Mouse (Mus musculus) midbrain, embryonic 11.5 days (tissue): ENCODE results near the gene Lrg1. TPM values are rescaled to one million over a fixed set of nuclear protein-coding genes. Genes with fewer than 3 reads are reported as not detected.

ENCODE experiments used
- ATAC-seq: fragments of 200-750 bp; cut with Nextera tagmentation; 2 replicates; pipeline ENCODE4 v1.8.0; 2017; ENCODE audit warnings: moderate TSS enrichment, moderate library complexity; ENCODE audit not compliant: low FRiP score
- DNase-seq: peaks from one replicate; pipeline ENCODE4 v3.0.0; 2015; ENCODE audit warnings: low spot score; ENCODE audit errors: missing footprints
- H3K27ac ChIP-seq: fragments of 300-500 bp; sonication (generic); 2 replicates; pipeline ENCODE4 v1.5.1; 2014; ENCODE audit warnings: low read depth, low read length
- H3K27me3 ChIP-seq: fragments of 300-500 bp; sonication (generic); 2 replicates; pipeline ENCODE4 v1.6.1; 2014; ENCODE audit warnings: mild to moderate bottlenecking, low read length, moderate library complexity, mixed read lengths; ENCODE audit not compliant: control insufficient read depth, insufficient read depth
- H3K36me3 ChIP-seq: fragments of 300-500 bp; sonication (generic); 2 replicates; pipeline ENCODE4 v1.6.1; 2014; ENCODE audit warnings: mild to moderate bottlenecking, low read length, moderate library complexity, mixed read lengths; ENCODE audit not compliant: control insufficient read depth, insufficient read depth
- H3K4me1 ChIP-seq: fragments of 300-500 bp; sonication (generic); 2 replicates; pipeline ENCODE4 v1.6.1; 2014; ENCODE audit warnings: low read length; ENCODE audit not compliant: control insufficient read depth, insufficient read depth
- H3K4me2 ChIP-seq: fragments of 300-500 bp; sonication (generic); 2 replicates; pipeline ENCODE4 v1.6.1; 2014; ENCODE audit warnings: mild to moderate bottlenecking, moderate library complexity
- H3K4me3 ChIP-seq: fragments of 300-500 bp; sonication (generic); 2 replicates; pipeline ENCODE4 v1.5.1; 2014; ENCODE audit warnings: low read depth, low read length
- H3K9ac ChIP-seq: fragments of 300-500 bp; sonication (generic); 2 replicates; pipeline ENCODE4 v1.6.1; 2014; ENCODE audit warnings: low read length
- H3K9me3 ChIP-seq: fragments of 300-500 bp; sonication (generic); 2 replicates; pipeline ENCODE4 v1.6.1; 2016; ENCODE audit warnings: low read length; ENCODE audit not compliant: control insufficient read depth
- WGBS: fragments of 180-500 bp; shearing (Covaris S2); extraction: QIAGEN DNeasy Blood & Tissue Kit; methylation state at CpG from one replicate; pipeline ENCODE4 v1.1.7; 2014; 5-methylcytosine and 5-hydroxymethylcytosine counted together
- polyA plus RNA-seq: library from polyadenylated mRNA; unstranded; fragments of >200 nt; fragmentation: Nextera tagmentation; extraction: Ambion mirVana; gene quantifications from 2 replicates; pipeline ENCODE4 v1.2.1, GENCODE M21; 2014

Gene Lrg1
- polyA plus RNA-seq, 1 experiment from 2014 or later = not detected

DNA sequence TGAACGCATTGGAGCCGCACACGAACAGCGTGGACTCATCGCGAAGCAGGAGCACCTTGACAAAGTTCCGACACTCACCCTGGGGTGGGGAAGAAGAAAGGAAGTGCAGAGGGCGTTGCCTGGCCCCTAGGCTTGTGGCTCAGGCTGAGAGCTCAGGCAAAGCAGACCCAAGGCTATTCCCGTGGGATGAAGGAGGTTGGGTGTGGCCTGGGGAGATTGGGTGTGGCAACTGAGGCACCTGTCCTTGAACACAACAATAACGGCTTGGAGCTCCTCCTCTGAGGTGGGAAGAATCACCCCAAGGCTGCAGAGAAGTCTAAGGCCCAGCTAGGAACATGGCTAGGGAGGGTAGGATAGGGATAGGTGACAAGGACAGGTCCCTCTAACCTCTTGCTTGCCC lies 9.3 kb upstream of the Lrg1 start:
- H3K4me2 ChIP-seq = no peak overlapping the region
- DNase-seq (no peak), ATAC-seq (no peak)
- H3K27ac ChIP-seq = no peak overlapping the region
- H3K4me3 ChIP-seq = no peak overlapping the region
- WGBS = 95% methylated on average over 10 of the region's 10 CpGs
- H3K36me3 ChIP-seq = no peaks in the 10 kb centered on the region
- no peak overlapping the region for H3K9ac ChIP-seq
- no peaks in the 10 kb centered on the region; the same call in 1 of the 2 replicates for H3K27me3 ChIP-seq
- no peaks in the 10 kb centered on the region for H3K9me3 ChIP-seq
- H3K4me1 ChIP-seq = peaks cover 10% of the 10 kb centered on the region

GRCm38 (mm10) chr17:56128246-56128645 lies 6.4 kb upstream of the Lrg1 start:
- H3K9ac ChIP-seq = no peak overlapping the region
- H3K27ac ChIP-seq = no peak overlapping the region
- no peak for ATAC-seq
- no peak for DNase-seq
- no peak overlapping the region for H3K4me3 ChIP-seq
- no peak overlapping the region for H3K4me2 ChIP-seq
- no peaks in the 10 kb centered on the region for H3K9me3 ChIP-seq
- H3K27me3 ChIP-seq = peaks cover 17% of the 10 kb centered on the region
- 92% methylated on average over 15 of the region's 15 CpGs for WGBS
- no peaks in the 10 kb centered on the region; the same call in 1 of the 2 replicates for H3K4me1 ChIP-seq
- no peaks in the 10 kb centered on the region for H3K36me3 ChIP-seq

DNA sequence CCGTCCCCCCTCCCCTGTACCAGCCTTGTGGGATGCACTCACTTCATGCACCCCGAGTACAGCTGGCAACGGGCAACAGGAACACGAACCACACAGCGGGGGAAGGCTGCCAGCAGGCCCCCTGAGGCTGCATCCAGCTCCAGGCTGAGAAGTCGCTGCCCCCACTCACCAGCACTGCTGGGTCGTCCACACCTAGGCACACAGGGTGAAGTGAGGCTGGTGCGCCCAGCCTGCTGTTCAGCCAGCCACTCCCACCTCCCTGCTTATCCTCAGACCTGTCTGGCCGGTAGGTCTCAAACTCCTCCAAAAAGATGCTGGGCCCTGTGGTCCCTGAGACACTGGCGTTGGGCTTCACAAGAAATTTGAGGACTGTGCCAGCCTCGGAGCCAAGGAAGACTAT lies 4.4 kb upstream of the Lrg1 start:
- Histone ChIP-seq H3K4me3 (no peak overlapping the region), H3K27me3 (peaks cover 28% of the 10 kb centered on the region), H3K4me2 (no peak overlapping the region), H3K9ac (no peak overlapping the region), H3K4me1 (no peaks in the 10 kb centered on the region; the same call in 1 of the 2 replicates), H3K27ac (no peak overlapping the region), H3K36me3 (no peaks in the 10 kb centered on the region), H3K9me3 (peaks cover 9% of the 10 kb centered on the region)
- 81% methylated on average over 11 of the region's 11 CpGs for WGBS
- no peak for ATAC-seq
- no peak for DNase-seq

DNA sequence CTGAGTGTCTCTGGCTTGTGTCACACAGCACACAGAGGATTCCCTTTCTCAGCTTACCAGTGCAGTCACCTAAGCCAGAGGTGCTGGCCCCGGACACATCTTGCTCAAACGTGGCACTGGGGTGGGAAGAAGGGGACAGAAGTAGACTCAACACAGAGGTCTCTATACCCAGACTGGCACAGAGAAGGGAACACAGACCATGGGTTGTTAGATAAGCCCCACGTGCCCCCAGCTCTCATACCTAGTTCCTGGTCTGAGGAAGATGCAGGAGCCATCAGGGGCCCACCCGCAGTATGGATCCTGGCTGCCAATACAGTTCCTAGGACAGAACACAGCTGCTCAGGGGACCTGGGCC lies 3.5 kb upstream of the Lrg1 start:
- Histone ChIP-seq H3K4me3 (no peak overlapping the region), H3K9me3 (peaks cover 9% of the 10 kb centered on the region), H3K27ac (no peak overlapping the region), H3K27me3 (peaks cover 37% of the 10 kb centered on the region), H3K4me1 (no peaks in the 10 kb centered on the region; the same call in 1 of the 2 replicates), H3K4me2 (no peak overlapping the region), H3K9ac (no peak overlapping the region), H3K36me3 (no peaks in the 10 kb centered on the region)
- DNase-seq (no peak), ATAC-seq (no peak)
- 89% methylated on average over 4 of the region's 4 CpGs for WGBS

DNA sequence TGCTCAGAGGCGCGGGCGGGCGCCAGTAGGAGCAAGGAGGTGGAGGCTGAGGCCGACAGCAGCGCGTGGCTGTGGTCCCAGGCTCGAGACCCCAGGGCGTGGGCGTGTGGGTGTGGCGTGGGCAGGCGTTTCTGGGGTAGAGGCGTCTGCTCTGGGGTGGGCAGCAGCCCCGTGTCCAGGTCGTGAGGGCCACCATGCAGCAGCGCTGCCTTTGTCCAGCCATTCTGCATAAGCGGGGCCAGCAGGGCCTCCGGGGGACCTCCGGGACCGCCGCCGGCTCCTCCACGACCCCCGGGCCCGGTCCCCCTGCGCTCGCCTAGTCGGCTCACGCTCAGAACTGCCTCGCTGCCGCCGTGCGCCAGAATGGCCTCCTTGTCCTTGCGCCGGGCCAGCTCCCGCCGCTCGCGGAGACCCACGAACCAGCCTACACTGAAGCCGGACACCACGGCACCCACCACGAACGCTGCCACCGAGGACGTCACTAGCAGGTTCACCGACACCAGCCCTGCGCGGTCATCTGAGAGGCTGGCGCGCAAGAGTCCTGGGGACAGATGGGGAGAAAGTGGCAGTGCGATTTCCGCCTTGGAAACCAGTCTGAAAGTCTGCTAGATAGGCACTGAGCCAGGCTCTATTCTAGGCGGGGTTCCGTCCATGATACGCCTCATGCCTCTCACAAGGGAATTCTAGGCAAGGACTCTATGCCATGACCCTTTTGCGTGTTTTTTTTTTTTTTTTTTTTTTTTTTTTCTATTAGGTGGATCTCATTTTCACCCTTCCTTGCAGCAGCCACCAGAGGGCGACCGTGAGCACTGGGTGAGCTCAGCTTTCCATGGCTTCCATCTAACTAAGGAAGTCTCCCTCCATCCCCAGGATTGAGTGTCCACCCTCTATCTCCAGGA lies 2.8 kb upstream of the Lrg1 start:
- 11% methylated on average over 58 of the region's 59 CpGs for WGBS
- peak overlapping the region; percentile 61 for H3K9ac ChIP-seq
- H3K4me3 ChIP-seq = peak overlapping the region; percentile 32
- peak overlapping the region; percentile 56 for H3K4me2 ChIP-seq
- peaks cover 9% of the 10 kb centered on the region for H3K9me3 ChIP-seq
- peak; percentile 45; the same call in 1 of the 2 replicates for ATAC-seq
- no peaks in the 10 kb centered on the region for H3K36me3 ChIP-seq
- no peaks in the 10 kb centered on the region; the same call in 1 of the 2 replicates for H3K4me1 ChIP-seq
- no peak overlapping the region for H3K27ac ChIP-seq
- DNase-seq = peak; percentile 92
- peaks cover 44% of the 10 kb centered on the region for H3K27me3 ChIP-seq

DNA sequence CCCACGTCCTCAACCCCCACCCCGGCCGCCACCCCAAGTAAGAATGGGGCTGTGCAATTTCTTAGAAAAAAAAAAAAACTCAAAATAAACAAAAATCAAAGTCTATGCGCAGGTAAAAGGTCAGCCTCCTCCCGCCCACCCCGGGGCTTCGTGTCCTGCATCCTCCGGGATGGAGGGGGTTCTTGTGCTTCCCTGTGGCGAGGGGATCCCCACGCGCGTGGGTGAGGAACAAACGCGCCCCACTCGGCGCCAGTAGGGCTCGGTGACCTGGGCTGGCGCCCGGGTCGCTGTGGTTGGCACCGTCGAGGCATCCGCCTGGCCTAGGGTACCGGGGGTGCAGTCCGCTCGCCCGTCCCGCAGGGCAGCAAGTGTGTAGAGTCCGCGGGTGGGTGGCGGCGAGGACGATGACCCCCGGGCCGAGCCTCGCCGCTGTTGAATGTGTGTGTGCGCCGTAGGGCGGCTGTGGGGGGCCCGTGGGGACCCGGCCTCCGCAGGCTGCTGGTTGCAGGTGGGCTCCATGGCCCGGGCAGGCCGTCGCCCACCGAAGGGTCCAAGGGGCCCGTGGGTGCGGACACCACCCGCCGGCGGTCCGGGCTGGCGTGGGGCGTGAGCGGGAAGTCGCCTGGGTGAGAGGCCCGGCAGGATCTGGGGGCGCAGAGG lies 2.0 kb upstream of the Lrg1 start:
- ATAC-seq (no peak; the same call in 1 of the 2 replicates), DNase-seq (peak; percentile 80)
- Histone ChIP-seq H3K9ac (peak overlapping the region; percentile 61; the same call in 1 of the 2 replicates), H3K4me1 (no peaks in the 10 kb centered on the region; the same call in 1 of the 2 replicates), H3K36me3 (no peaks in the 10 kb centered on the region), H3K27me3 (peaks cover 50% of the 10 kb centered on the region), H3K4me2 (peak overlapping the region; percentile 56), H3K27ac (no peak overlapping the region), H3K4me3 (peak overlapping the region; percentile 32), H3K9me3 (peaks cover 9% of the 10 kb centered on the region)
- 43% methylated on average over 59 of the region's 59 CpGs for WGBS

- Histone ChIP-seq H3K27me3 (peaks cover 52% of the 10 kb centered on the region), H3K4me2 (no peak overlapping the region), H3K27ac (no peak overlapping the region), H3K36me3 (no peaks in the 10 kb centered on the region), H3K9me3 (peaks cover 9% of the 10 kb centered on the region), H3K4me1 (no peaks in the 10 kb centered on the region; the same call in 1 of the 2 replicates), H3K9ac (no peak overlapping the region), H3K4me3 (no peak overlapping the region)
- 82% methylated on average over 12 of the region's 12 CpGs for WGBS
- DNase-seq = peak; percentile 6
- ATAC-seq = no peak
Observed at GRCm38 (mm10) chr17:56123161-56123560, 1.4 kb upstream of the Lrg1 start.

DNA sequence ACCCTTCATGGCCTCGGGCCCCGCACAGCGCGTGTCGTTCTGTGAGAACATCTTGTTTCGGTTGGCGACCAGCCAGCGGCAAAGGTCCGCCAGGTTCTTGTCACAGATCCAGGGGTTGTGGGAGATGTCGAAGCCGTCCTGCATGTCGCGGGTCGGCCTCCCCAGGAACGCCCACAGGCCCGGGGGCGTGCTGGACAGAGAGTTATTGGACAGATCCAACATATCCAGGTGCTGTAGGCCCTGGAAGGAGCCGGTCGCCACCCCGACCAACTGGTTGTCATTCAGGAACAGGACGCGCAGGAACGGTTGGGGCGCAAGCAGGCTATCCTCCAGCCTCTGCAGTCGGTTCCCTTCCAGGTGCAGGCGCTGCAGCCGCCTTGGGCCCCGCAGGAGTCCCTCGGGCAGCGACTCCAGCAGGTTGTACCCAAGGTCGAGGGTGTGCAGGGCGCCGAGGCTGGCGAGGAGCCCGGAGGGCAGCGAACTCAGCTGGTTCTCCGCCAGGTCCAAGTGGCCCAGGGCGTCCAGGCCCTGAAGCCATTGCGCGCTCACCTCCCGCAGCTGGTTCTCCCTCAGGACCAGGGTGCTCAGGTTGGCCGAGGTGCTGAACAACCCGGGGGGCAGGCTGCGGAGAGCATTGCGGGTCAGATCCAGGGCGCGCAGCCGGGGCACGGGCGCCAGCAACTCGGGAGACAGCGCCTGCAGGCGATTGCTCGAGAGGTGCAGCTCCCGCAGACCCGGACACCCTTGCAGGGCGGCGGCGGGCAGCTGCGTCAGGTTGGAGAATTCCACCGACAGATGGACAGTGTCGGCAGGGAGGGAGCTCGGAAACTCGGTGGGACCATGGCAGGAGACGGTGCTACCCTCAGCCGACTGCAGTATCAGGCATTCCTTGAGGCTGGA lies 1.6 kb downstream of the Lrg1 start:
- H3K36me3 ChIP-seq = no peaks in the 10 kb centered on the region
- ATAC-seq (no peak), DNase-seq (no peak)
- WGBS = 10% methylated on average over 66 of the region's 66 CpGs
- peaks cover 56% of the 10 kb centered on the region for H3K27me3 ChIP-seq
- no peak overlapping the region for H3K4me3 ChIP-seq
- H3K4me2 ChIP-seq = no peak overlapping the region
- H3K27ac ChIP-seq = no peak overlapping the region
- peaks cover 3% of the 10 kb centered on the region; the same call in 1 of the 2 replicates for H3K4me1 ChIP-seq
- no peak overlapping the region for H3K9ac ChIP-seq
- H3K9me3 ChIP-seq = peaks cover 9% of the 10 kb centered on the region
